Mouse (Mus musculus) hindbrain, embryonic 11.5 days (tissue): ENCODE results near the gene 5031410I06Rik. TPM values are rescaled to one million over a fixed set of nuclear protein-coding genes. Genes with fewer than 3 reads are reported as not detected.
"Not testable (repeated sequence)": the region's sequence is repeated elsewhere in the genome, so short reads cannot be mapped to it uniquely, and the experiment has no call there.

Experiments
- ATAC-seq: fragments of 200-750 bp; cut with Nextera tagmentation; 2 replicates; pipeline ENCODE4 v1.8.0; 2017; ENCODE audit warnings: mild to moderate bottlenecking, moderate TSS enrichment, moderate library complexity; ENCODE audit not compliant: low FRiP score
- DNase-seq: peaks from one replicate; pipeline ENCODE4 v3.0.0-alpha.2; 2015; ENCODE audit warnings: low spot score
- H3K27ac ChIP-seq: fragments of 300-500 bp; sonication (generic); 2 replicates; pipeline ENCODE4 v1.5.1; 2014; ENCODE audit warnings: mild to moderate bottlenecking, low read depth, low read length
- H3K27me3 ChIP-seq: fragments of 300-500 bp; sonication (generic); 2 replicates; pipeline ENCODE4 v1.6.1; 2014; ENCODE audit warnings: mild to moderate bottlenecking, low read length, moderate library complexity, mixed read lengths; ENCODE audit not compliant: control insufficient read depth, insufficient read depth
- H3K36me3 ChIP-seq: fragments of 300-500 bp; sonication (generic); 2 replicates; pipeline ENCODE4 v1.6.1; 2014; ENCODE audit warnings: mild to moderate bottlenecking, low read length, moderate library complexity, mixed read lengths; ENCODE audit not compliant: control insufficient read depth, insufficient read depth
- H3K4me1 ChIP-seq: fragments of 300-500 bp; sonication (generic); replicated peaks from 2 replicates; pipeline ENCODE4 v1.6.1; 2014; ENCODE audit warnings: low read length, mixed read lengths; ENCODE audit not compliant: control insufficient read depth, insufficient read depth
- H3K4me2 ChIP-seq: fragments of 300-500 bp; sonication (generic); replicated peaks from 2 replicates; pipeline ENCODE4 v1.6.1; 2014; ENCODE audit warnings: mild to moderate bottlenecking, low read depth, low read length
- H3K4me3 ChIP-seq: fragments of 300-500 bp; sonication (generic); 2 replicates; pipeline ENCODE4 v1.5.1; 2014; ENCODE audit warnings: low read depth, low read length
- H3K9ac ChIP-seq: fragments of 300-500 bp; sonication (generic); 2 replicates; pipeline ENCODE4 v1.6.1; 2014; ENCODE audit warnings: low read depth, low read length
- H3K9me3 ChIP-seq: fragments of 300-500 bp; sonication (generic); 2 replicates; pipeline ENCODE4 v1.6.1; 2016; ENCODE audit warnings: low read length; ENCODE audit not compliant: control insufficient read depth
- WGBS: fragments of 180-500 bp; shearing (Covaris S2); extraction: QIAGEN DNeasy Blood & Tissue Kit; methylation state at CpG from one replicate; pipeline ENCODE4 v1.1.7; 2014; 5-methylcytosine and 5-hydroxymethylcytosine counted together
- polyA plus RNA-seq: library from polyadenylated mRNA; unstranded; fragments of >200 nt; fragmentation: Nextera tagmentation; extraction: Ambion mirVana; gene quantifications from 2 replicates; pipeline ENCODE4 v1.2.1, GENCODE M21; 2014

5031410I06Rik gene
- 0.23 TPM in 1 of 2 replicates, not detected in the other for polyA plus RNA-seq

- WGBS, result no CpG with 5 or more reads among the region's 3 CpGs
- H3K36me3 ChIP-seq, ATAC-seq, DNase-seq, H3K4me3 ChIP-seq, H3K9me3 ChIP-seq, H3K4me2 ChIP-seq, H3K9ac ChIP-seq, H3K4me1 ChIP-seq, H3K27me3 ChIP-seq, H3K27ac ChIP-seq: not testable (repeated sequence)
Measured at GRCm38 (mm10) chr5:26105262-26105661, at the start of gene 5031410I06Rik. Gene 5031410I06Rik (minus strand): TSS chr5:26105362.

- H3K9ac ChIP-seq, result no peak overlapping the region
- WGBS, result 85% methylated on average over 6 of the region's 6 CpGs
- no peaks in the 10 kb centered on the region for H3K27me3 ChIP-seq
- no peak overlapping the region for H3K4me2 ChIP-seq
- H3K9me3 ChIP-seq, result no peaks in the 10 kb centered on the region
- no peak overlapping the region for H3K27ac ChIP-seq
- DNase-seq (no peak), ATAC-seq (no peak)
- no peaks in the 10 kb centered on the region for H3K4me1 ChIP-seq
- no peaks in the 10 kb centered on the region for H3K36me3 ChIP-seq
- H3K4me3 ChIP-seq, result no peak overlapping the region
Measured at GRCm38 (mm10) chr5:26142891-26143290, 37.7 kb upstream of the 5031410I06Rik start.

DNA sequence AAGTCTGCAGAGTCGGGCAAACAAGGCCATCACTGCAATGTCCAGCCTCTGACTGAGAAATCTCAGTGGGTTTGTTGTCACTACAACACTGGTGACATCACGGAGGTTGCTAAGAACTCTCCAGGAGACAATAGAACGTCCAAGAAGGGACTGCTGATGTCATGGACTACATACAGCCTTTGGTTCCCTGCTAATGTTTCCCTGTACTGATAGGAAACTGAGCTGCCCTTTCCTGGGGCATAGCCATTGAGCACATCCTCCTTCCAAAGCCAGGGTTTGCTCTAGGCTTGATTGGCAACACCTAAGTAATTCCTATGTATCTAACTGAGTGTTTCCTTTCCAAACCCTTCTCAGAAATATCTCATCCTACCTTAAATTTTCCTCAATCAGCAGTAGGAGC is 16.2 kb upstream of the 5031410I06Rik start, which contains the start of gene Gm10220:
Gm10220 (minus strand) TSS at position 101 of the 400 bp plus-strand sequence.
- DNase-seq, H3K4me1 ChIP-seq, H3K9me3 ChIP-seq, H3K4me3 ChIP-seq, H3K27me3 ChIP-seq, H3K36me3 ChIP-seq, ATAC-seq, H3K4me2 ChIP-seq, H3K27ac ChIP-seq, H3K9ac ChIP-seq: not testable (repeated sequence)
- no CpG with 5 or more reads among the region's 3 CpGs for WGBS

- not testable (repeated sequence) for H3K9ac ChIP-seq, H3K4me1 ChIP-seq, H3K27me3 ChIP-seq, H3K27ac ChIP-seq, H3K36me3 ChIP-seq, DNase-seq, H3K4me3 ChIP-seq, ATAC-seq, H3K4me2 ChIP-seq, H3K9me3 ChIP-seq
- WGBS, result 62% methylated on average over 1 of the region's 1 CpGs
Measured at GRCm38 (mm10) chr5:26089191-26089590, 16.0 kb downstream of the 5031410I06Rik start, which contains the start of gene Gm10471. Gene Gm10471 (minus strand): TSS chr5:26089291.

- not testable (repeated sequence) for H3K9me3 ChIP-seq, H3K27ac ChIP-seq, H3K4me1 ChIP-seq, H3K27me3 ChIP-seq, H3K9ac ChIP-seq, H3K4me2 ChIP-seq, H3K36me3 ChIP-seq, ATAC-seq, H3K4me3 ChIP-seq
- DNase-seq, result peak; percentile 26
Measured at GRCm38 (mm10) chr5:26079023-26079422, 26.1 kb downstream of the 5031410I06Rik start.

DNA sequence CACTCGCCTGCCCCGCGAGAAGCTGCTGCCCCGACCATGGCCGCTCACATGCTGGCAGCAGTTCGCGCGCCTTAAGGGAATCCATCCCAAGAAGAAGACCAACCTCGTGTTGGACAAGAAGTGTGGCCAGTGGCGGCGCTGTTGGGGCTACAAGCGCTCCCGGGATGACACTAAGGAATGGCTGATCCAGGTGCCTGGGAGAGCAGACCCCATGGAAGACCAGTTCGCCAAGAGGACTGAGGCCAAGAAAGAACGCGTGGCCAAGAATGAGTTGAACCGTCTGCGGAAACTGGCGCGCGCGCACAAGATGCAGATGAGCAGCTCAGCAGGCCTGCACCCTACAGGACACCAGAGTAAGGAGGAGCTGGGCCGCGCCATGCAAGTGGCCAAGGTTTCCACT is 34.4 kb downstream of the 5031410I06Rik start:
- Histone ChIP-seq H3K36me3 (no peaks in the 10 kb centered on the region), H3K27ac (no peak overlapping the region)
- WGBS, result 89% methylated on average over 24 of the region's 24 CpGs

GRCm38 (mm10) chr5:26058481-26058880 is 46.7 kb downstream of the 5031410I06Rik start, which contains the start of gene Gm7347:
Gene Gm7347 (minus strand): TSS chr5:26058581.
- H3K9ac ChIP-seq, H3K4me3 ChIP-seq, DNase-seq, H3K9me3 ChIP-seq, ATAC-seq, H3K36me3 ChIP-seq, H3K4me2 ChIP-seq, H3K4me1 ChIP-seq, H3K27ac ChIP-seq, H3K27me3 ChIP-seq: not testable (repeated sequence)
- WGBS, result no CpG with 5 or more reads among the region's 2 CpGs

More for the DNA sequence above, 34.4 kb downstream of the 5031410I06Rik start:
- Histone ChIP-seq H3K27me3 (no peaks in the 10 kb centered on the region), H3K9ac (no peak overlapping the region), H3K9me3 (no peaks in the 10 kb centered on the region), H3K4me1 (no peaks in the 10 kb centered on the region), H3K4me3 (no peak overlapping the region), H3K4me2 (no peak overlapping the region)
- DNase-seq, result no peak
- ATAC-seq, result no peak

Other genes with a start within 250 kb of the 5031410I06Rik start
- gene Gm21663, start 163.0 kb downstream of the 5031410I06Rik start, polyA plus RNA-seq, result 0.11 TPM in 1 of 2 replicates, not detected in the other
- 0.14 TPM in 1 of 2 replicates, not detected in the other for gene Gm21671, start 150.9 kb downstream of the 5031410I06Rik start, polyA plus RNA-seq
- gene Gm21680, start 132.7 kb downstream of the 5031410I06Rik start, polyA plus RNA-seq, result 0.06 TPM in 1 of 2 replicates, not detected in the other
- 0.04 TPM in 1 of 2 replicates, not detected in the other for gene Gm21698, start 116.7 kb downstream of the 5031410I06Rik start, polyA plus RNA-seq
- not detected in 2 replicates for gene Gm1979, start 100.6 kb downstream of the 5031410I06Rik start, polyA plus RNA-seq
- gene Gm5862, start 82.4 kb downstream of the 5031410I06Rik start, polyA plus RNA-seq, result not detected in 2 replicates
- gene Speer4a, start 65.8 kb downstream of the 5031410I06Rik start, polyA plus RNA-seq, result not detected in 2 replicates
- 0.09 TPM in 1 of 2 replicates, not detected in the other for gene Gm7347, start 46.8 kb downstream of the 5031410I06Rik start, polyA plus RNA-seq
- gene Gm10471, start 16.1 kb downstream of the 5031410I06Rik start, polyA plus RNA-seq, result not detected in 2 replicates
- 0.12 TPM in 1 of 2 replicates, not detected in the other for gene Gm10220, start 16.1 kb upstream of the 5031410I06Rik start, polyA plus RNA-seq
- 0.06 TPM in 1 of 2 replicates, not detected in the other for gene Gm7361, start 152.3 kb upstream of the 5031410I06Rik start, polyA plus RNA-seq